Mouse (Mus musculus) adrenal gland, postnatal 10 days (tissue): Measurements from ENCODE around the gene Mak. TPM values are rescaled to one million over a fixed set of nuclear protein-coding genes. Genes with fewer than 3 reads are reported as not detected.
"Not testable (repeated sequence)": the region's sequence is repeated elsewhere in the genome, so short reads cannot be mapped to it uniquely, and the experiment has no call there.

Source experiments
- DNase-seq: peaks from one replicate; pipeline ENCODE4 v3.0.0; 2021; ENCODE audit warnings: mixed read lengths
- total RNA-seq, 2 experiments: library from RNA; stranded (reverse); gene quantifications; 2 replicates each; pipeline ENCODE4 v1.2.3; 2021

Mak gene
- total RNA-seq, 2 experiments from 2014 or later = 0.12 TPM; not detected in 1

- peak; percentile 31 for DNase-seq
Measured at GRCm38 (mm10) chr13:40994487-40995263, 84.8 kb downstream of the Mak start.

- no peak for DNase-seq
Measured at GRCm38 (mm10) chr13:40988418-40988817, 91.1 kb downstream of the Mak start.

GRCm38 (mm10) chr13:40987608-40988303 is 91.8 kb downstream of the Mak start:
- DNase-seq = not testable (repeated sequence)

GRCm38 (mm10) chr13:40986081-40986480 is 93.4 kb downstream of the Mak start:
- no peak for DNase-seq

- DNase-seq = peak; percentile 12
Measured at GRCm38 (mm10) chr13:40982759-40983158, 96.7 kb downstream of the Mak start.

- no peak for DNase-seq
Measured at GRCm38 (mm10) chr13:40979321-40979720, 100.2 kb downstream of the Mak start.

- no peak for DNase-seq
Measured at GRCm38 (mm10) chr13:40978652-40979051, 100.9 kb downstream of the Mak start.

- DNase-seq = peak; percentile 71
Measured at GRCm38 (mm10) chr13:40977609-40978008, 101.9 kb downstream of the Mak start.

Other genes starting within 250 kb of the Mak start
- 10 to 100 TPM; 11.3 to 12.8 TPM for gene Gcnt2, start 220.0 kb downstream of the Mak start, total RNA-seq
- gene Pak1ip1, start 78.7 kb downstream of the Mak start, total RNA-seq = 10 to 100 TPM; 48.0 to 55.5 TPM
- gene Tmem14c, start 63.4 kb downstream of the Mak start, total RNA-seq = 100 to 1,000 TPM; 310 to 344 TPM
- not detected for gene Gcm2, start 31.3 kb upstream of the Mak start, total RNA-seq
- gene Sycp2l, start 34.6 kb upstream of the Mak start, total RNA-seq = not detected
- gene Elovl2, start 140.7 kb upstream of the Mak start, total RNA-seq = 10 to 100 TPM; 31.3 to 82.7 TPM
- gene Smim13, start 170.1 kb upstream of the Mak start, total RNA-seq = 10 to 100 TPM; 14.7 to 16.4 TPM
- not detected for gene Gm17364, start 194.3 kb upstream of the Mak start, total RNA-seq